Mouse (Mus musculus) gastrocnemius, adult 2 months (tissue): ENCODE measurements around the gene Myog. TPM values are rescaled to one million over a fixed set of nuclear protein-coding genes. Genes with fewer than 3 reads are reported as not detected.

Experiments used
- DNase-seq: peaks from one replicate; pipeline ENCODE4 v3.0.0; 2022
- H3K27ac ChIP-seq: fragments of 200-600 bp; 2 replicates; pipeline ENCODE4 v1.8.1; 2022; ENCODE audit warnings: mild to moderate bottlenecking
- H3K4me3 ChIP-seq: fragments of 200-600 bp; 2 replicates; pipeline ENCODE4 v1.8.1; 2022; ENCODE audit warnings: mild to moderate bottlenecking, moderate library complexity
- CTCF ChIP-seq: fragments of 200-600 bp; IDR thresholded peaks from 2 replicates; pipeline ENCODE4 v1.8.1; 2022; ENCODE audit warnings: antibody characterized with exemption, mild to moderate bottlenecking, moderate library complexity
- intact Hi-C: fragments of 180-260 bp; cut with DNase I; formaldehyde crosslinking; loops from one replicate; pipeline ENCODE4 v1.15.1; 2025
- total RNA-seq, 2 experiments: library from RNA; stranded (reverse); gene quantifications; 2 replicates each; pipeline ENCODE4 v1.2.3; 2021

Myog gene
- total RNA-seq, 2 experiments from 2014 or later, result 11.6 to 34.5 TPM

- H3K27ac ChIP-seq, result peak overlapping the region; percentile 95
- intact Hi-C loops, result loop anchor here (2.0 kb wide), 1 partner anchor 16 kb away; no protein-coding TSS in a partner anchor
Measured at GRCm38 (mm10) chr1:134290909-134291308, 1.1 kb downstream of the Myog start.

GRCm38 (mm10) chr1:134291555-134291954, 1.8 kb downstream of the Myog start:
- no peak for DNase-seq
- Histone ChIP-seq H3K4me3 (peak overlapping the region; percentile 70), H3K27ac (peak overlapping the region; percentile 95)
- intact Hi-C loops, result loop anchor here (2.0 kb wide), 1 partner anchor 17 kb away; no protein-coding TSS in a partner anchor
- no peak for TF ChIP-seq CTCF

More at GRCm38 (mm10) chr1:134290909-134291308, 1.1 kb downstream of the Myog start:
- TF ChIP-seq CTCF, result peak; percentile 78
- DNase-seq, result peak; percentile 84
- H3K4me3 ChIP-seq, result peak overlapping the region; percentile 70

GRCm38 (mm10) chr1:134292073-134292472, 2.3 kb downstream of the Myog start:
- H3K4me3 ChIP-seq, result peak overlapping the region; percentile 70
- no peak for TF ChIP-seq CTCF
- peak overlapping the region; percentile 95 for H3K27ac ChIP-seq
- peak; percentile 55 for DNase-seq
- intact Hi-C loops, result no loop called here

GRCm38 (mm10) chr1:134292601-134293000, 2.8 kb downstream of the Myog start:
- TF ChIP-seq CTCF, result no peak
- Histone ChIP-seq H3K4me3 (no peak overlapping the region; the same call in 1 of the 2 replicates), H3K27ac (peak overlapping the region; percentile 43)
- no peak for DNase-seq
- intact Hi-C loops, result no loop called here

GRCm38 (mm10) chr1:134293276-134293675, 3.5 kb downstream of the Myog start:
- no peak for TF ChIP-seq CTCF
- no peak overlapping the region for H3K4me3 ChIP-seq
- peak overlapping the region; percentile 24; the same call in 1 of the 2 replicates for H3K27ac ChIP-seq

GRCm38 (mm10) chr1:134293738-134294604, 4.2 kb downstream of the Myog start:
- DNase-seq, result no peak
- Histone ChIP-seq H3K4me3 (no peak overlapping the region), H3K27ac (peak overlapping the region; percentile 24; the same call in 1 of the 2 replicates)
- intact Hi-C loops, result no loop called here
- TF ChIP-seq CTCF, result peak; percentile 17; the same call in 1 of the 2 replicates

More at GRCm38 (mm10) chr1:134293276-134293675, 3.5 kb downstream of the Myog start:
- intact Hi-C loops, result no loop called here
- no peak for DNase-seq

GRCm38 (mm10) chr1:134297265-134297664, 7.5 kb downstream of the Myog start:
- intact Hi-C loops, result no loop called here
- Histone ChIP-seq H3K4me3 (no peak overlapping the region), H3K27ac (peak overlapping the region; percentile 84)
- peak; percentile 70 for DNase-seq
- no peak for TF ChIP-seq CTCF

GRCm38 (mm10) chr1:134298636-134299411, 9.0 kb downstream of the Myog start:
- no peak for TF ChIP-seq CTCF
- peak; percentile 66 for DNase-seq
- Histone ChIP-seq H3K27ac (peak overlapping the region; percentile 84), H3K4me3 (peak overlapping the region; percentile 84)
- intact Hi-C loops, result no loop called here

GRCm38 (mm10) chr1:134302568-134303238, 12.9 kb downstream of the Myog start:
- DNase-seq, result peak; percentile 88
- no peak for TF ChIP-seq CTCF
- Histone ChIP-seq H3K27ac (peak overlapping the region; percentile 93), H3K4me3 (peak overlapping the region; percentile 54)
- intact Hi-C loops, result no loop called here

GRCm38 (mm10) chr1:134304940-134305339, 15.2 kb downstream of the Myog start:
- intact Hi-C loops, result no loop called here
- DNase-seq, result no peak
- Histone ChIP-seq H3K27ac (peak overlapping the region; percentile 4; the same call in 1 of the 2 replicates), H3K4me3 (no peak overlapping the region)
- no peak for TF ChIP-seq CTCF

GRCm38 (mm10) chr1:134307409-134307808, 17.6 kb downstream of the Myog start:
- intact Hi-C loops, result no loop called here
- Histone ChIP-seq H3K4me3 (no peak overlapping the region), H3K27ac (no peak overlapping the region)
- no peak for DNase-seq
- no peak for TF ChIP-seq CTCF

- Histone ChIP-seq H3K4me3 (no peak overlapping the region), H3K27ac (no peak overlapping the region)
- DNase-seq, result no peak
- intact Hi-C loops, result no loop called here
- no peak for TF ChIP-seq CTCF
Measured at GRCm38 (mm10) chr1:134310291-134310690, 20.5 kb downstream of the Myog start.
